Mouse (Mus musculus) limb, embryonic 13.5 days (tissue): ENCODE data around the gene Kcnd1. TPM values are rescaled to one million over a fixed set of nuclear protein-coding genes. Genes with fewer than 3 reads are reported as not detected.
A peak's percentile ranks its signal among the peaks of the same experiment; 100 is the strongest.
"Not testable (repeated sequence)": the region's sequence is repeated elsewhere in the genome, so short reads cannot be mapped to it uniquely, and the experiment has no call there.

ENCODE experiments used
- ATAC-seq: fragments of 200-750 bp; cut with Nextera tagmentation; 2 replicates; pipeline ENCODE4 v1.8.0; 2017; ENCODE audit warnings: low read depth, moderate number of reproducible peaks, moderate TSS enrichment; ENCODE audit not compliant: low FRiP score
- H3K27ac ChIP-seq: fragments of 300-500 bp; sonication (generic); 2 replicates; pipeline ENCODE4 v1.5.1; 2015; ENCODE audit warnings: inconsistent platforms, mild to moderate bottlenecking, moderate library complexity
- H3K27me3 ChIP-seq: fragments of 300-500 bp; sonication (generic); 2 replicates; pipeline ENCODE4 v1.6.1; 2015; ENCODE audit warnings: mild to moderate bottlenecking, inconsistent platforms
- H3K36me3 ChIP-seq: fragments of 300-500 bp; sonication (generic); 2 replicates; pipeline ENCODE4 v1.6.1; 2015; ENCODE audit warnings: inconsistent platforms, mild to moderate bottlenecking, moderate library complexity
- H3K4me1 ChIP-seq: fragments of 300-500 bp; sonication (generic); 2 replicates; pipeline ENCODE4 v1.6.1; 2015; ENCODE audit warnings: inconsistent platforms
- H3K4me2 ChIP-seq: fragments of 300-500 bp; sonication (generic); replicated peaks from 2 replicates; pipeline ENCODE4 v1.6.1; 2015; ENCODE audit warnings: inconsistent platforms, mild to moderate bottlenecking, moderate library complexity
- H3K4me3 ChIP-seq: fragments of 300-500 bp; sonication (generic); 2 replicates; pipeline ENCODE4 v1.5.1; 2015; ENCODE audit warnings: moderate library complexity, mild to moderate bottlenecking, inconsistent platforms
- H3K9ac ChIP-seq: fragments of 300-500 bp; sonication (generic); 2 replicates; pipeline ENCODE4 v1.6.1; 2015; ENCODE audit warnings: mild to moderate bottlenecking, inconsistent platforms
- H3K9me3 ChIP-seq: fragments of 300-500 bp; sonication (generic); 2 replicates; pipeline ENCODE4 v1.6.1; 2016; ENCODE audit warnings: inconsistent platforms
- WGBS: fragments of 180-500 bp; shearing (Covaris S2); methylation state at CpG from one replicate; pipeline ENCODE4 v1.1.7; 2015; 5-methylcytosine and 5-hydroxymethylcytosine counted together
- polyA plus RNA-seq: library from polyadenylated mRNA; unstranded; fragments of >200 nt; fragmentation: Nextera tagmentation; extraction: Ambion mirVana; gene quantifications from 2 replicates; pipeline ENCODE4 v1.2.1, GENCODE M21; 2015

Gene Kcnd1
- polyA plus RNA-seq, 1 experiment from 2014 or later: 1.7 TPM

DNA sequence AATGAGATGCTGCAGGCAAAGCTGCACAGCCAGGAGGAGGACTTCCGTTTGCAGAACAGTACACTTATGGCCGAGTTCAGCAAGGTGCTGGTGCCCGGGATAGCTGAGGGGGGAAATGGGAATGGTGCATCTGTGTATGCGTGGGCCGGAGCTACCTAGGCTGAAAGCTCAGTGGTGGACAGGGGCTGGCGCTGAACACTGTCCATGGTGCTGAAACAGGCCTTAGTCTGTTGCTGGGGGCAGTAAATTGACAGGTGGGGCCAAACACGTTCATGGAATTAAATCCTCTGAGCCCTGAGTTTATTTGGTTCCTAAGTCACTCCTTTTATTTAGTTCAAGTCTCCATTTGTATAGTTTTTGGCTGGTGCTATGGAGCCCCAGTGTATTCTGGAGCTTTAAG, 27.1 kb upstream of the Kcnd1 start:
- Histone ChIP-seq H3K9ac (no peak overlapping the region), H3K27ac (no peak overlapping the region), H3K27me3 (no peaks in the 10 kb centered on the region), H3K36me3 (peaks cover 2% of the 10 kb centered on the region), H3K9me3 (no peaks in the 10 kb centered on the region), H3K4me2 (no peak overlapping the region), H3K4me3 (no peak overlapping the region), H3K4me1 (peaks cover 5% of the 10 kb centered on the region; the same call in 1 of the 2 replicates)
- WGBS: 23% methylated on average over 7 of the region's 7 CpGs
- ATAC-seq: no peak

DNA sequence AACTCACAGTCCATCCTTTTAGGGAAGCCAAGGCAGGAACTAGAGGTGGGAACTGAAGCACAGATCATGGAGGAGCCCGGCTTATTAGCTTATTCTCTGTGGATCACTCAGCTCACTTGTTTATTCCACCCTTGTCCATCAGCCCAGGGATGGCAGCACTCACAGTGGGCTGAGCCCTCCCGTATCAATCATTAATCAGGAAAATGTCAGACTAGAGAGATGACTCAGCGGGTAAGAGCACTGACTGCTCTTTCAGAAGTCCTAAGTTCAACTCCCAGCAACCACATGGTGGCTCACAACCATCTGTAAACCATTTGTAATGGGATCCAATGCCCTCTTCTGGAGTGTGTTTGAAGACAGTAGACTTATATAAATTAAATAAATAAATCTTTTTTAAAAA, 24.8 kb upstream of the Kcnd1 start:
- H3K9ac ChIP-seq: no peak overlapping the region
- no peaks in the 10 kb centered on the region for H3K9me3 ChIP-seq
- no peaks in the 10 kb centered on the region for H3K4me1 ChIP-seq
- ATAC-seq: no peak
- no peak overlapping the region for H3K4me3 ChIP-seq
- WGBS: 77% methylated on average over 3 of the region's 3 CpGs
- H3K36me3 ChIP-seq: peaks cover 4% of the 10 kb centered on the region
- H3K27me3 ChIP-seq: no peaks in the 10 kb centered on the region
- H3K4me2 ChIP-seq: no peak overlapping the region
- no peak overlapping the region for H3K27ac ChIP-seq

DNA sequence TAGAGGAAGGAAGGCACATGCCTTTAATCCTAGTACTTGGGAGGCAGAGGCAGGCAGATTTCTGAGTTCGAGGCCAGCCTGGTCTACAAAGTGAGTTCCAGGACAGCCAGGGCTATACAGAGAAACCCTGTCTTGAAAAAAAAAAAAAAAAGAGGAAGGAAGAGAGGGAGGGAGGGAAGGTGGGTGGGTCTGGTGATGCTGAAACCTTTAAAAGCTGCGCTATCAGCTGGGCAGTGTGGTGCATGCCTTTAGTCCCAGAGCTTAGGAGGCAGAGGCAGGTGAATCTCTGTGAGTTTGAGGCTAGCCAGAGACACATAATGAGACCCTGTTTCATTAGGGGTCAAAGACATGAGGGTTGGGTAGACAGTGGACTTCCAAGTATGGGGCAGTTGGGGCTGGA, 19.9 kb upstream of the Kcnd1 start:
- H3K27ac ChIP-seq, ATAC-seq, H3K9me3 ChIP-seq, H3K27me3 ChIP-seq, H3K4me3 ChIP-seq, H3K4me2 ChIP-seq, H3K4me1 ChIP-seq, H3K9ac ChIP-seq: not testable (repeated sequence)
- 84% methylated on average over 2 of the region's 2 CpGs for WGBS
- H3K36me3 ChIP-seq: peaks cover 24% of the 10 kb centered on the region

DNA sequence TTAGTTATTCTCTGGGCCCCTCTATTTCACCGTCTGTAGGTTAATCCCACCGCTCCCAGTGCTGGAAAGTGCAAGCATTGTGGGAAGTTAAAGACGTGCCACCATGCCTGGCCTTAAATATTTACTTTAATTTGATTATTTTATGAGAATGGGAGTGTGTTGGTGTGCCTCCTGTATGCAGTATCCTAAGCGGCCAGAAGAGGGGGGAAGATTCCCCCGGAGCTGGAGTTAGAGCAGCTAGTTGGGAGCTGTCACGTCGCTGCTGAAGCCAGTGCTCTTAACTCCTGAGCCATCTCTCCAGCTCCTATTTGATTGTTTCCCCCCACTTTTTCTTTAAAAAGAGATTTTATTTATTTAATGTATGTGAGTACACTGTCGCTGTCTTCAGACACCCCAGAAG, 7.1 kb upstream of the Kcnd1 start:
- H3K27me3 ChIP-seq, H3K9me3 ChIP-seq, ATAC-seq, H3K4me3 ChIP-seq, H3K4me2 ChIP-seq, H3K9ac ChIP-seq, H3K27ac ChIP-seq, H3K4me1 ChIP-seq: not testable (repeated sequence)
- peaks cover 45% of the 10 kb centered on the region for H3K36me3 ChIP-seq
- WGBS: 46% methylated on average over 8 of the region's 8 CpGs

DNA sequence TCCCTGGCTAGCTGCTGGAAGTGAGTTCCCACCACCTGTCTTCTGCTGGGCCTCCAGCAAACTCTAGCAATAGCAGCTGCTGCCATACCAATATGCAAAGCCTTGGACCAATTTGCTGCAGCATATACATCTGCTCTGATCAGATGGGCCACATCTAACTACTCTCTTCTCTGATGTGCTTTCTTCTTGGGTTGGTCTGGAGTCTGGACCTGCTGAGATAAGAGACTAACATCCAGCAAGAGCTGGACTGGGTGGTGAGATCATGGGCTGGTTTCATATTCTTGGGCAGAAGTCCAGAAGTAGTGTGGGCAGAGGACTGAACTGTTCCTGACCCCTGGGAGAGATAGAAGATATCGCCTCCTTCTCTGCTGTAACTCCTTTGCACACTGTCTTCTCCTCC, 15.1 kb downstream of the Kcnd1 start:
- Histone ChIP-seq H3K27me3 (no peaks in the 10 kb centered on the region), H3K9me3 (no peaks in the 10 kb centered on the region), H3K4me1 (no peaks in the 10 kb centered on the region), H3K27ac (no peak overlapping the region), H3K36me3 (no peaks in the 10 kb centered on the region), H3K9ac (no peak overlapping the region), H3K4me2 (no peak overlapping the region), H3K4me3 (no peak overlapping the region)
- 81% methylated on average over 1 of the region's 1 CpGs for WGBS
- ATAC-seq: no peak

DNA sequence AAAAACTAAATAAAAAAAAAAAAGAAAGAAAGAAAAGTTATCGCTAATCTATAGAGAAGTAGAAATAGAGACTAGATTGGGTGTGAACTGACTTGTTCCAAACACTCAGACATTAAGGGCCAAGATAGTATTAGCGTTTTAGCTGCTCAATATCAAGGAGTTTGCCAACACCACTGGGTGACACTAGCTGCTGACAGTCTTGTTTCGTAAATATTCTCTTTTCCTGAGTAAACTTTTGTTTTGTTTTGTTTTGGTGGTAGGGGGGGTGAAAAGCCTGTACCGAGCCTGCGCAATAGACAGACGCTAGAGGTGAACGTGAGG, 18.7 kb downstream of the Kcnd1 start:
- Histone ChIP-seq H3K9ac (no peak overlapping the region), H3K4me3 (peak overlapping the region; percentile 75), H3K9me3 (no peaks in the 10 kb centered on the region), H3K4me1 (peaks cover 15% of the 10 kb centered on the region), H3K27me3 (no peaks in the 10 kb centered on the region), H3K4me2 (peak overlapping the region; percentile 53), H3K27ac (no peak overlapping the region), H3K36me3 (no peaks in the 10 kb centered on the region)
- ATAC-seq: no peak
- 12% methylated on average over 7 of the region's 7 CpGs for WGBS

DNA sequence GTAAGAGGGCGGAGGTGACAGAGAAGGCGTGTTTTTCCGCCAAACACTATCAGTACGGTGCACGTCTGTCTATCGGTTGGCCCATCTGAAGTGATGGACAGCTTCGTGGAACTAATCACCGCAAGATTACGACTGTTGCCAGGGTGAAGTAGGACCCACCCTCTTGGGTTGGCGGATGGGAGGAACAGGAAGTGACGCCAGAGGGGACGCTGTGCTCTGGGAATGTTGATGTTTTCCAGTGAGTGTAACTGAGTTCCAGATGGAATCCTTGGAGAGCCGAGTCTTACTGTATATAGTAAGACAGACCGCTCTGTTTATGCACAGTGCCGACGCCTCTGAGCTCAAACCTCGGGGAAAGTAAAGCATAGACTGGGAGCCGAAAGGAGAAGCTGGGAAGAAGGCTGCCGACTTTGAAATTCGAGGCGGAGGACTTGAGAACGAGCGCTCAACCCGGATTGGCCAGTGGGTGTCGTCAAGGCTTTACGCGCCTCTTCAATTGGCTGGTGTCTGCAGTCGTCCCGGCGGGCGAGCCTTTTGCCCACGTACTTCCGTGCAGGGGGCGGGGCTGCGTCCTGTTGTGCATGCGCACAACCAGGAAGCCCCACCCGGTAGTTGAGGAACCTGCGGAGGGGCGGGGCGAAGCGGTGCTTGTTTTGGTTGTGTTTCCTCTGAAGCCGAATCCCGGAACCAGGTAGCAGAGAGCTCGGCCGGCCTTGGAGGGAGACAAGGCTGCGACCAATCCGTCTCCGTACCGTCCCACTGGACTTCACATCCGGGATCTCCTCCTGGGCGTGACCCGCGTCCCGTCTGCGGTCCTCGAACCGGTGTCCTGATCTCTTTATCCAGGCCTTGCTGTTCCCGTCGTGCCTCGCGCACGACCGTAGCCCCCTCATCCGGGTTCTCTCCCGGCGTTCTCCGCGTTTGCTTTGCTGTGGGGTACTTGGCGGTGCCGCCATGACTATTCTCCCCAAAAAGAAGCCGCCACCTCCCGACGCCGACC, 19.4 kb downstream of the Kcnd1 start, which contains the start of gene Otud5:
Otud5 (plus strand) TSS at position 202 of the 1,000 bp plus-strand sequence.
- Histone ChIP-seq H3K4me2 (peak within 1 kb of the TSS; percentile 76), H3K36me3 (no peaks in the 10 kb centered on the region), H3K4me1 (peaks cover 15% of the 10 kb centered on the region), H3K4me3 (peak within 1 kb of the TSS; percentile 75), H3K9me3 (no peaks in the 10 kb centered on the region), H3K27ac (peak within 1 kb of the TSS; percentile 82), H3K27me3 (no peaks in the 10 kb centered on the region), H3K9ac (peak within 1 kb of the TSS; percentile 89)
- WGBS: 16% methylated on average over 74 of the region's 74 CpGs
- peak; percentile 97 for ATAC-seq

DNA sequence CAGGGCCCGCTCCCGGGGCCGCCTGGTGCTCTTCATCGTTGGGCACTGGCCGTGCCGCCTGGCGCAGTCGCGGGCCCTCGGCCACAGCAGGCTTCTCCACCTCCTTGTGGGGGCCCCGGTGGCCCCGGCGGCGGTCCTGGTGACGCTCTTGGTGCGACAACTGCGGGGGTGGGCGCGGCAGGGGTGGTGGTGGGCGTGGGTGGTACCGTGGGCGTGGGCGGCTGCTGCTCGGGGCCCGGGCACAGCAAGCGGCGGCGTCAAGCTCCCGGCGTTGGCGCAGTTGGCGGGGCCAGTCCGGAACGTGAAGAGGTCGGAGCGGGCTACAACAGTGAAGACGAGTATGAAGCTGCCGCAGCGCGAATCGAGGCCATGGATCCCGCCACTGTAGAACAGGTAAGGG, 20.2 kb downstream of the Kcnd1 start:
- Histone ChIP-seq H3K4me3 (peak overlapping the region; percentile 75), H3K4me2 (peak overlapping the region; percentile 76), H3K27me3 (no peaks in the 10 kb centered on the region), H3K9me3 (no peaks in the 10 kb centered on the region), H3K9ac (peak overlapping the region; percentile 89), H3K27ac (peak overlapping the region; percentile 82; the same call in 1 of the 2 replicates), H3K36me3 (no peaks in the 10 kb centered on the region), H3K4me1 (peaks cover 15% of the 10 kb centered on the region)
- ATAC-seq: no peak
- 20% methylated on average over 42 of the region's 42 CpGs for WGBS

DNA sequence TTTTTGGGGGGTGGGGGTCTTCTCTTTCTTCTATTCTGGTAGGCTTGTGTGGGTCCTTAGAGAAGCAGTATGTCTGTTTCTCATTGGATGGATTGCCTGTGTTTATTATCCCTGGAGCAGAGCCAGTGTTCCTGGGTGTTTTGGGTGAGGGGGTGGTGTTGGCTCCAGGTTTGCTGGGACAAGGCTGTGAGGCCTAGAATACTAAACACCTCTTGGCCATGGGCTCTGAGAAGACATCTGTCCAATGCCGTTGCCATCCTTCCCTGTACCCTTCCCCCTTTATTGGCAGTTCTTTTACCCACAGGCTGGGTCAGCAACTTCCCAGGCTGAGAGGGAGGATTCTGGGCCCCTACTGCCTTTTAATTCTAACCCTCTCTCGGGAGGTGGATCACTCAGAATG, 25.8 kb downstream of the Kcnd1 start:
- ATAC-seq: no peak
- H3K9me3 ChIP-seq: no peaks in the 10 kb centered on the region
- H3K4me2 ChIP-seq: no peak overlapping the region
- no peak overlapping the region for H3K9ac ChIP-seq
- 82% methylated on average over 2 of the region's 2 CpGs for WGBS
- no peak overlapping the region for H3K27ac ChIP-seq
- H3K4me3 ChIP-seq: no peak overlapping the region
- H3K4me1 ChIP-seq: peaks cover 14% of the 10 kb centered on the region
- peaks cover 3% of the 10 kb centered on the region; the same call in 1 of the 2 replicates for H3K36me3 ChIP-seq
- no peaks in the 10 kb centered on the region for H3K27me3 ChIP-seq

DNA sequence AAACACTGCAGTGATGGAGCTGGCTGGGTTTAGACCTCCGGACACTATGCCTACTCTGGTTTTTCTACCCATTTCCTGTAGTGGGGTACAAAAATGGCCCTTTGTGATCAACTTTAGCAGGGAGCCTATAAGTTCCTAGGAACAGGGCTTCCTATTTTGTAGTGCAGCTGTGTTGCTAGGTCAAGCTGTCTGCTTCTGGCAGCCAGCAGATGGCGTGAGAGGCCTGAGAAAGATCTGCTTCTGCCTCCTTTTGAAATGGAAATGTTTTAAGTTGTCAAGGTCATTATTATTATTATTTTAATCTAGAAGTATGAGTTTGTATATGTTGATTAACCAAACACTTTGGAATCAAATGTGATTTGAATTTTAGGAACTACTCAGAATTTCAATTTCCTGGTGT, 32.5 kb downstream of the Kcnd1 start:
- Histone ChIP-seq H3K4me1 (no peaks in the 10 kb centered on the region), H3K27ac (no peak overlapping the region), H3K9ac (no peak overlapping the region), H3K9me3 (no peaks in the 10 kb centered on the region), H3K36me3 (peaks cover 14% of the 10 kb centered on the region; the same call in 1 of the 2 replicates), H3K27me3 (no peaks in the 10 kb centered on the region), H3K4me2 (no peak overlapping the region), H3K4me3 (no peak overlapping the region)
- 62% methylated on average over 2 of the region's 2 CpGs for WGBS
- ATAC-seq: no peak

DNA sequence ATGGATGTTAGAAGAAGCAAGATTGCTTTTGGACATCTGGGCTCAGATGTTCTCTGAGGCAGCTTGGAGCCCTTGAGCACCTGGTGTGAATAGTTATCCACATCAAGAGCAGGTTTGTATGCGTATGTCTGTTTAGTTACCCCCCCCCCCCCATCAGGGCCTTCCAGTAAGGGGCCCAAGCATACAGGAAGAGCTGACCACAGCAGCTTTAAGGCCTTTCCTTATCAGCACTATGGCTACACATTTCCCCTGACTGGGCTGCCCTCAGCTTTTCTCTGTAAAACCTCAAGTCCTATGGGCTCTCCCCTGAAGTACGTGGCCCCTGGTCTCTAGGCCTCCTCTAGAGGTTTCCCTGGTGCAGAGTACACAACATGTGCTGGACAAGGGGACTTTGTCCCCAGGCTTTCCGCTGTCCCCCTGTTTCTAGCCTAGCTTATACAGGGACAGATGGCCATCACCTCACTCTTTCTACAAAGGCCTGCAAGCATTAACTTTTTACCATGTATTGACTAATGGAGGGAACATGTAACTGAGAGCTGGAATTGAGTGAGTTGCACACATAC, 37.2 kb downstream of the Kcnd1 start:
- Histone ChIP-seq H3K27me3 (no peaks in the 10 kb centered on the region), H3K36me3 (peaks cover 11% of the 10 kb centered on the region; the same call in 1 of the 2 replicates), H3K4me2 (no peak overlapping the region), H3K4me1 (no peaks in the 10 kb centered on the region), H3K4me3 (no peak overlapping the region), H3K27ac (no peak overlapping the region), H3K9ac (no peak overlapping the region), H3K9me3 (no peaks in the 10 kb centered on the region)
- ATAC-seq: no peak
- WGBS: 96% methylated on average over 3 of the region's 3 CpGs

DNA sequence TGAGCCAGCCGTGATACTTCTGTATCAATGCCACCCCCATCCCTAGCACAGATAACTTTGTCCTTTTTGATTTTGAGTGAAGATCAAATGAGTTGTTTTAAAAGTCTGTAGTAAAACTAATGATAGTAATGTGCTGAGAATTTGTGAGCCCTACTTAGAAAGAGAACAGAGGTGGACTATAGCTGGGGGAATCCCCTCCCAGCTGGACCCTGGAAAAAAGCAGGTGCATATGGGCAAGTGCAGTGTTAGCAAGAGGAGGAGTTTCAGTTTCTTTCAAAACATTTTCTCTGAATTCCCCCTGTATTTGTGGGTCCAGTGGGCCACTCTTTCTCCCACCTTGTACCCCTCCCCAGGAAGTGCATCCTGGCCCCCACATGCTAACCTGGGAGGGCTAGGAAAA, 41.1 kb downstream of the Kcnd1 start:
- Histone ChIP-seq H3K9ac (no peak overlapping the region), H3K27ac (no peak overlapping the region), H3K27me3 (no peaks in the 10 kb centered on the region), H3K36me3 (peaks cover 15% of the 10 kb centered on the region), H3K4me1 (no peaks in the 10 kb centered on the region), H3K4me3 (no peak overlapping the region), H3K4me2 (no peak overlapping the region), H3K9me3 (no peaks in the 10 kb centered on the region)
- no peak for ATAC-seq
- 93% methylated on average over 1 of the region's 1 CpGs for WGBS
